Mouse (Mus musculus) MEL (cell line): ENCODE data around the gene Zfp131. TPM values are rescaled to one million over a fixed set of nuclear protein-coding genes. Genes with fewer than 3 reads are reported as not detected.

Experiments
- DNase-seq: peaks from one replicate; pipeline ENCODE4 v3.0.0; 2011; ENCODE audit warnings: low read depth, low spot score
- H3K27ac ChIP-seq: 2 replicates; pipeline ENCODE4 v1.5.1; 2012; ENCODE audit warnings: low read depth, mild to moderate bottlenecking, control low read depth, low read length, moderate library complexity; ENCODE audit not compliant: control insufficient read depth
- H3K27me3 ChIP-seq, 2 experiments: fragments of 150-350 bp in 1 of 2; sonication (generic) in 1 of 2; 2 replicates each; pipeline ENCODE4 v1.6.1; 2012; ENCODE audit warnings: low read length in 2 of 2, mild to moderate bottlenecking in 2 of 2, improper control_type of control experiment in 1 of 2, moderate library complexity in 1 of 2; ENCODE audit not compliant: insufficient read depth in 2 of 2, control insufficient read depth in 1 of 2
- H3K36me3 ChIP-seq, 2 experiments: 2 replicates each; pipeline ENCODE4 v1.6.1; 2012 to 2014; ENCODE audit warnings: low read length in 2 of 2, improper control_type of control experiment in 1 of 2, inconsistent platforms in 1 of 2, mild to moderate bottlenecking in 1 of 2; ENCODE audit not compliant: insufficient read depth in 2 of 2, control insufficient read depth in 1 of 2
- H3K4me1 ChIP-seq, 2 experiments: fragments of 150-350 bp in 1 of 2; sonication (generic) in 1 of 2; 2 replicates each; pipeline ENCODE4 v1.6.1; 2012; ENCODE audit warnings: low read length in 2 of 2, improper control_type of control experiment in 1 of 2, mild to moderate bottlenecking in 1 of 2; ENCODE audit not compliant: insufficient read depth in 2 of 2, control insufficient read depth in 1 of 2
- H3K4me3 ChIP-seq, 2 experiments: fragments of 150-350 bp in 1 of 2; sonication (generic) in 1 of 2; 2 replicates each; pipeline ENCODE4 v1.5.1; 2012; ENCODE audit warnings: low read depth in 2 of 2, low read length in 2 of 2, mild to moderate bottlenecking in 2 of 2, moderate library complexity in 2 of 2, control low read depth in 1 of 2, improper control_type of control experiment in 1 of 2; ENCODE audit not compliant: control insufficient read depth in 1 of 2, insufficient read depth in 1 of 2
- H3K79me2 ChIP-seq: 2 replicates; pipeline ENCODE4 v1.6.1; 2012; ENCODE audit warnings: mild to moderate bottlenecking, low read length, moderate library complexity; ENCODE audit not compliant: control insufficient read depth, poor library complexity, insufficient read depth
- H3K9ac ChIP-seq: 2 replicates; pipeline ENCODE4 v1.6.1; 2012; ENCODE audit warnings: low read depth, mild to moderate bottlenecking, control low read depth, low read length, moderate library complexity; ENCODE audit not compliant: control insufficient read depth, poor library complexity, severe bottlenecking
- H3K9me3 ChIP-seq: fragments of 150-350 bp; sonication (generic); replicated peaks from 2 replicates; pipeline ENCODE4 v1.6.1; 2012; ENCODE audit warnings: mild to moderate bottlenecking, low read length, improper control_type of control experiment, moderate library complexity; ENCODE audit not compliant: insufficient read depth
- BHLHE40 ChIP-seq: IDR thresholded peaks from 2 replicates; pipeline ENCODE4 v1.6.1; 2012; ENCODE audit warnings: low read depth, mild to moderate bottlenecking, inconsistent platforms, low read length, improper control_type of control experiment, borderline replicate concordance
- CHD1 ChIP-seq: IDR thresholded peaks from 2 replicates; pipeline ENCODE4 v1.6.1; 2012; ENCODE audit warnings: low read depth, mild to moderate bottlenecking, inconsistent platforms, low read length, improper control_type of control experiment
- E2F4 ChIP-seq: IDR thresholded peaks from 2 replicates; pipeline ENCODE4 v1.6.1; 2011; ENCODE audit warnings: low read depth, low read length, improper control_type of control experiment, borderline replicate concordance
- EP300 ChIP-seq, 2 experiments: IDR thresholded peaks; 2 replicates each; pipeline ENCODE4 v1.6.1; 2011; ENCODE audit warnings: improper control_type of control experiment in 2 of 2, low read length in 2 of 2, low read depth in 1 of 2, mild to moderate bottlenecking in 1 of 2
- GABPA ChIP-seq: IDR thresholded peaks from 2 replicates; pipeline ENCODE4 v1.6.1; 2012; ENCODE audit warnings: low read depth, mild to moderate bottlenecking, inconsistent platforms, low read length, improper control_type of control experiment, moderate library complexity
- HCFC1 ChIP-seq: IDR thresholded peaks from 2 replicates; pipeline ENCODE4 v1.6.1; 2012; ENCODE audit warnings: low read depth, mild to moderate bottlenecking, inconsistent platforms, low read length, improper control_type of control experiment, moderate library complexity
- JUND ChIP-seq: IDR thresholded peaks from 2 replicates; pipeline ENCODE4 v1.6.1; 2011; ENCODE audit warnings: low read depth, mild to moderate bottlenecking, improper control_type of control experiment, low read length
- MAFK ChIP-seq: IDR thresholded peaks from 2 replicates; pipeline ENCODE4 v1.6.1; 2011; ENCODE audit warnings: low read depth, mild to moderate bottlenecking, low read length, improper control_type of control experiment, borderline replicate concordance
- MEF2A ChIP-seq: IDR thresholded peaks from 2 replicates; pipeline ENCODE4 v1.6.1; 2014; ENCODE audit warnings: low read depth, mild to moderate bottlenecking, inconsistent platforms, low read length, improper control_type of control experiment; ENCODE audit not compliant: poor library complexity, insufficient replicate concordance, severe bottlenecking; ENCODE audit errors: extremely low read depth
- MXI1 ChIP-seq: IDR thresholded peaks from 2 replicates; pipeline ENCODE4 v1.6.1; 2011; ENCODE audit warnings: mild to moderate bottlenecking, low read depth, low read length, improper control_type of control experiment
- NELFE ChIP-seq: IDR thresholded peaks from 2 replicates; pipeline ENCODE4 v1.6.1; 2011; ENCODE audit warnings: low read depth, low read length, improper control_type of control experiment
- POLR2A ChIP-seq, 2 experiments: IDR thresholded peaks; 2 replicates each; pipeline ENCODE4 v1.6.1; 2011 to 2012; ENCODE audit warnings: low read length in 2 of 2, mild to moderate bottlenecking in 2 of 2, control low read depth in 1 of 2, improper control_type of control experiment in 1 of 2, low read depth in 1 of 2, moderate library complexity in 1 of 2; ENCODE audit not compliant: control insufficient read depth in 1 of 2, insufficient read depth in 1 of 2, poor library complexity in 1 of 2
- POLR2AphosphoS2 ChIP-seq: IDR thresholded peaks from 2 replicates; pipeline ENCODE4 v1.6.1; 2011; ENCODE audit warnings: low read length, improper control_type of control experiment
- POLR2AphosphoS5 ChIP-seq: IDR thresholded peaks from 2 replicates; pipeline ENCODE4 v1.6.1; 2012; ENCODE audit warnings: low read depth, borderline replicate concordance, mild to moderate bottlenecking, inconsistent platforms, low read length, moderate library complexity, mixed read lengths
- RAD21 ChIP-seq: IDR thresholded peaks from 2 replicates; pipeline ENCODE4 v1.6.1; 2011; ENCODE audit warnings: mild to moderate bottlenecking, low read depth, low read length, improper control_type of control experiment
- SIN3A ChIP-seq: IDR thresholded peaks from 2 replicates; pipeline ENCODE4 v1.6.1; 2012; ENCODE audit warnings: low read length, improper control_type of control experiment, inconsistent platforms
- ZC3H11A ChIP-seq: IDR thresholded peaks from 2 replicates; pipeline ENCODE4 v1.6.1; 2012; ENCODE audit warnings: low read depth, mild to moderate bottlenecking, inconsistent platforms, low read length, improper control_type of control experiment
- ZMIZ1 ChIP-seq: IDR thresholded peaks from 2 replicates; pipeline ENCODE4 v1.6.1; 2012; ENCODE audit warnings: low read depth, mild to moderate bottlenecking, inconsistent platforms, low read length, improper control_type of control experiment, moderate library complexity
- polyA plus RNA-seq, 2 experiments: library from polyadenylated mRNA; stranded (reverse) in 1 of 2; unstranded in 1 of 2; fragments of >175 nt in 1 of 2; fragments of >200 nt in 1 of 2; gene quantifications; 2 replicates each; pipeline versions ENCODE4 v1.2.1 to v1.2.4; 2012; ENCODE audit warnings: low replicate concordance in 2 of 2, low read depth in 1 of 2; ENCODE audit not compliant: insufficient read length in 2 of 2, insufficient read depth in 1 of 2, missing spikeins in 1 of 2
- total RNA-seq: library from RNA; depleted of rRNA; stranded (reverse); fragments of 300-350 nt; gene quantifications from 2 replicates; pipeline ENCODE4 v1.2.3, GENCODE M21; 2012

The Zfp131 gene
- total and polyA plus RNA-seq, 3 experiments, result 40.3 to 250 (median 152) TPM

DNA sequence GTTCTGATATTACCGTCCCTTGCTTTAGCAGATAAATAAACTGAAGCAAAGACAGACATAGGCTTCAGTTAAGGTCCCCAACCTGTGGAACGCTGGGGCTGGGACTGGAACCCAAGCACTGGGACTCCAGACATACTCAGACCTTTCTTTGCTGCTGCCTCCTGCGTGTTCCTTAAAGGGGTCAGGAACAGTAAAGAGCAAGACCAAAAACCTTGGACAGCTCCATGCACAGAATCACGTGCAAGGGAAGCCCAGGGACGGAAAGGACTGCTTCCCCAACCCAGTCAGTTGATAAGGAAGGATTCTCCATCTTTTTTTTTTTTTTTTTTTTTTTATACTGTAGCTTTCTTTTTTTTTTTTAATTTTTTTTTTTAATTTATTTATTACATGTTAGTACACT lies 33.9 kb downstream of the Zfp131 start:
- TF ChIP-seq POLR2AphosphoS2 (no peak), CHD1 (no peak), GABPA (no peak), JUND (no peak), MAFK (no peak), SIN3A (no peak), MEF2A (no peak)
- no peak overlapping the region for H3K4me3 ChIP-seq
- no peak overlapping the region for H3K9ac ChIP-seq

GRCm38 (mm10) chr13:119755681-119756471 lies 34.8 kb downstream of the Zfp131 start, which contains the start of gene Nim1k:
Gene Nim1k, minus strand, starts transcription at chr13:119755882.
- Histone ChIP-seq H3K27ac (no peak within 1 kb of the TSS), H3K27me3 (no peaks in the 10 kb centered on the region), H3K4me3 (no peak within 1 kb of the TSS), H3K9ac (no peak within 1 kb of the TSS), H3K36me3 (no peaks in the 10 kb centered on the region), H3K9me3 (no peaks in the 10 kb centered on the region), H3K4me1 (no peaks in the 10 kb centered on the region), H3K79me2 (no peaks in the 10 kb centered on the region)
- no peak for DNase-seq
- TF ChIP-seq ZMIZ1 (no peak), POLR2AphosphoS5 (no peak), JUND (no peak), GABPA (no peak), POLR2A (IDR thresholded peaks at IDR 0.05; ENCODE audit: control insufficient read depth in 1 of 2, insufficient read depth in 1 of 2, low read depth in 1 of 2, low read length in 2 of 2, poor library complexity in 1 of 2) (no peak), MAFK (no peak), HCFC1 (no peak)

More for the DNA sequence above, 33.9 kb downstream of the Zfp131 start:
- Histone ChIP-seq H3K27ac (no peak overlapping the region), H3K27me3 (no peaks in the 10 kb centered on the region), H3K36me3 (peaks cover 0 to under 1% of the 10 kb centered on the region in 2 experiments; a peak in 1 of 4 replicates), H3K79me2 (no peaks in the 10 kb centered on the region), H3K4me1 (no peaks in the 10 kb centered on the region), H3K9me3 (no peaks in the 10 kb centered on the region)
- no peak for DNase-seq

GRCm38 (mm10) chr13:119755141-119755547 lies 35.5 kb downstream of the Zfp131 start:
- no peaks in the 10 kb centered on the region for H3K36me3 ChIP-seq
- TF ChIP-seq MAFK (no peak), MEF2A (no peak), RAD21 (no peak), POLR2AphosphoS5 (no peak), E2F4 (no peak), ZC3H11A (no peak), MXI1 (no peak), EP300 (IDR thresholded peaks at IDR 0.05; ENCODE audit: low read depth in 1 of 2, low read length in 2 of 2) (no peak), POLR2AphosphoS2 (no peak), JUND (no peak), BHLHE40 (no peak), NELFE (no peak)
- H3K9ac ChIP-seq, result no peak overlapping the region
- no peaks in the 10 kb centered on the region for H3K4me1 ChIP-seq
- H3K27ac ChIP-seq, result no peak overlapping the region
- DNase-seq, result no peak
- H3K79me2 ChIP-seq, result no peaks in the 10 kb centered on the region
- no peak overlapping the region for H3K4me3 ChIP-seq
- H3K9me3 ChIP-seq, result no peaks in the 10 kb centered on the region
- H3K27me3 ChIP-seq, result no peaks in the 10 kb centered on the region
